Mouse (Mus musculus) embryonic facial prominence, embryonic 13.5 days (tissue): ENCODE measurements at regions not wholly inside any gene's neighbourhood (a gene's known extent, or its start where the extent isn't known, plus 50 kb on each side); places are given as distances from the start of the nearest gene placed in this dataset.

Source experiments
- ATAC-seq: fragments of 200-750 bp; cut with Nextera tagmentation; 2 replicates; pipeline ENCODE4 v1.8.0; 2017; ENCODE audit warnings: low read depth; ENCODE audit not compliant: insufficient number of reproducible peaks, insufficient read depth, low FRiP score, low TSS enrichment
- H3K27ac ChIP-seq: fragments of 300-500 bp; sonication (generic); 2 replicates; pipeline ENCODE4 v1.5.1; 2015; ENCODE audit warnings: moderate library complexity, mild to moderate bottlenecking, inconsistent platforms
- H3K27me3 ChIP-seq: fragments of 300-500 bp; sonication (generic); 2 replicates; pipeline ENCODE4 v1.6.1; 2015; ENCODE audit warnings: mild to moderate bottlenecking, inconsistent platforms
- H3K36me3 ChIP-seq: fragments of 300-500 bp; sonication (generic); 2 replicates; pipeline ENCODE4 v1.6.1; 2015; ENCODE audit warnings: mild to moderate bottlenecking, inconsistent platforms
- H3K4me1 ChIP-seq: fragments of 300-500 bp; sonication (generic); 2 replicates; pipeline ENCODE4 v1.6.1; 2015; ENCODE audit warnings: inconsistent platforms
- H3K4me2 ChIP-seq: fragments of 300-500 bp; sonication (generic); 2 replicates; pipeline ENCODE4 v1.6.1; 2015; ENCODE audit warnings: moderate library complexity, mild to moderate bottlenecking, inconsistent platforms
- H3K4me3 ChIP-seq: fragments of 300-500 bp; sonication (generic); 2 replicates; pipeline ENCODE4 v1.5.1; 2015; ENCODE audit warnings: mild to moderate bottlenecking, inconsistent platforms
- H3K9ac ChIP-seq: fragments of 300-500 bp; sonication (generic); 2 replicates; pipeline ENCODE4 v1.6.1; 2015; ENCODE audit warnings: mild to moderate bottlenecking, inconsistent platforms
- H3K9me3 ChIP-seq: fragments of 300-500 bp; sonication (generic); 2 replicates; pipeline ENCODE4 v1.6.1; 2016; ENCODE audit warnings: inconsistent platforms
- WGBS: fragments of 180-500 bp; shearing (Covaris S2); methylation state at CpG from one replicate; pipeline ENCODE4 v1.1.7; 2015; ENCODE audit warnings: mixed read lengths; 5-methylcytosine and 5-hydroxymethylcytosine counted together

DNA sequence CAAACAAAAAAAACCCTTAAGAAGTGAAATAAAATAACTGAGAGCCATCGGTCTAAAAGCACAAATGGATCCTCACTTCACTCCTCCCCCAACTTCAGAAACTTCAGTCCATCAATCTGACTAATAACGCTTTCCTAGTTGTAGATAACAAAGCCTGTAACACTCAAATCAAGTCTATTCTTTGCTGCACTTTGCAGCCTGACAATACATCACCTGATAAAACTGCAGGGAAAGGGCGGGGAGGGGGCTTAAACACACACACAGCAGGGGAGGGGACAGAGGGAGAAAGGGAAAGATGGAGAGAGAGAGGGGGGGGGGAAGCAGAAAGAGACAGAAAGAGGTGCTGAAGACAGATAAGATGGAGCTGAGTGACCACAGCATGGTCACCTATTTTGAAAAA lies 99.8 kb upstream of the B3galt2 start:
- Histone ChIP-seq H3K9me3 (no peaks in the 10 kb centered on the region), H3K4me1 (no peaks in the 10 kb centered on the region), H3K27ac (no peak overlapping the region), H3K27me3 (no peaks in the 10 kb centered on the region), H3K9ac (no peak overlapping the region), H3K4me2 (no peak overlapping the region), H3K4me3 (no peak overlapping the region), H3K36me3 (no peaks in the 10 kb centered on the region)
- 64% methylated on average over 3 of the region's 3 CpGs for WGBS
- ATAC-seq = no peak
